Mouse (Mus musculus): Measurements from ENCODE around the gene Edc4. TPM values are rescaled to one million over a fixed set of nuclear protein-coding genes. Genes with fewer than 3 reads are reported as not detected.

The Edc4 gene
- total RNA-seq (2023): 10 to 100 TPM; 75.9 to 79.6 TPM

DNA sequence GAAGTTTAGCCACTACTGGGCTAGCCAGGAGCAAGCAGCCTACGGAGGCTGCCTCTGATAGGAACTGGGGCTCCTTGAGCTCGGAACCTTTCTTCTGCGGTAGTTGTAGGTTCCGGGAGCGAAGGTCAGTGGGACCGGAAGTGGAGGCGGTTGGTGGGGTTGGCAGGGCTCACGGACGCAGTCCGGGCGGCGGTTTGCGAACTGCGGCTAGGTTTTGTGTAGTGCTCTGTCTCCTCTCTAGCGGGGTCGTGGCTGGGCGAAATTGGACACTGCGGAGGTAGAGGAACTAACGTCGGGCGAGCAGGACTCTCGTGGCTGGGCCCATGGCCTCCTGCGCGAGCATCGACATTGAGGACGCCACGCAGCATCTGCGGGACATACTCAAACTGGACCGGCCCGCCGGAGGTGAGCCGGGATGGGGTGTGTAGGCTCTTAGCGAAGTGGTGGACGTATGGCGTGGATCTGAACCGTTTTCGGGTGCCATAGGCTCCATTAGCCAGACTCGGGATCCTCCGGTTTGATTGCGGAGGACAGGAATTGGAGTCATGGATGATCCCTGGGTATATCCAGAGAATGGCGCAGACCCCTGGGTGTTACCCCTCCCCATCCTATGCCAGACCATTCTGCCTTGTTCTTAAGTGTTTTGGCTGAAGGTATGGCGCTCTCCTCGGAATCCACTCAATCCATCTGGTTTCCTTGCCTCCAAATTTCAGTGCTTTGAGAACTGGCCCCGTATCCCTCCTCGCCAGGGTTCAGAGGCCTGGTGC is at the start of gene Edc4:
Gene Edc4 (plus strand): TSS at position 128 of the 767 bp plus-strand sequence.

GRCm38 (mm10) chr8:105853178-105853577 is 27.5 kb upstream of the Edc4 start, which contains the start of gene Cenpt:
Gene Cenpt, minus strand, starts transcription at chr8:105853278.

GRCm38 (mm10) chr8:105854715-105855216 is 25.9 kb upstream of the Edc4 start, which contains the start of gene Thap11:
Gene Thap11, plus strand, starts transcription at chr8:105855132.

GRCm38 (mm10) chr8:105860143-105860981 is 20.3 kb upstream of the Edc4 start, which contains the start of gene Nutf2:
Gene Nutf2, plus strand, starts transcription at chr8:105860580.

DNA sequence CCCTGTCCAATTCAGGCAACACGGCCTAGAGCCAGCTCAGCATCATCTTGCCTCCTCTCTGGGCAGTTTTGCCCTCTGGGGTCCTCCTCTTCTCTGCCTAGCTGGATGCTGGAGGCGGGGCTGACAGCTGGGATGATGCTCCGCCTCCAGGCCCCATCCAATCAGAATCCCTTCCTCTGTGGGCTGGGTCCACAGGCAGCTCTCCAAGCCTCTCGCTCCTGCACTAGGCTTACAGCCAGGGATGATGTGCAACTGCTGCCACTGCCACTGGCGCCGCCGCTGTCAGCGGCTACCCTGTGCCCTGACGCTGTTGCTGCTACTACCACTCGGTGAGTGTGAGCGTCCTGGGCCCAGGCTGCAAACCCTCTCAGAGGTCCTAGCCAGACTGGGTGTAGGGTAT is 12.7 kb downstream of the Edc4 start, which contains the start of gene Nrn1l:
Gene Nrn1l (plus strand): TSS at position 229 of the 400 bp plus-strand sequence.

GRCm38 (mm10) chr8:105900180-105900940 is 19.7 kb downstream of the Edc4 start, which contains the start of gene Pskh1:
Gene Pskh1, plus strand, starts transcription at chr8:105900441.

DNA sequence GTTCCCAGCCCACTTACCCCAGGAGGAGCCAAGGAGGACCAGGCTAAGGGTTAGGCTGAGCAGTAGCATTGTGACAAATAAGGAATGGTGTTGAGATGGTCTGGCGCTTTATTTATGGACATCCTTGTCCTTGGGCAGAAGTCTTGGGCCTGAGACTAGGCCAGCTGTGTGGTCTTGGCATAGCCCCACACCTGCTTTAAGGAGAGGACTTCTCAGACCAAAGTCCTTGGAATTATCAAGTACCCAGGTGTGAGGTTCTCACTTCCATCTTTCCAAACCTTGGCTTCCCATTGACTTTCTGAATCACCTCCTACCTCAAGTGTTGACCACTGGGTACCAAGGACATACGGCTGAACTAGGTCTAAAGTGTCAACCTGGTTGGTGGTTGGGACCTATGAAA is 53.1 kb downstream of the Edc4 start, which contains the start of gene Ctrl:
Gene Ctrl (minus strand): TSS at position 101 of the 400 bp plus-strand sequence.

GRCm38 (mm10) chr8:105938306-105938669 is 57.6 kb downstream of the Edc4 start, which contains the start of gene Psmb10:
Gene Psmb10, minus strand, starts transcription at chr8:105938444.

DNA sequence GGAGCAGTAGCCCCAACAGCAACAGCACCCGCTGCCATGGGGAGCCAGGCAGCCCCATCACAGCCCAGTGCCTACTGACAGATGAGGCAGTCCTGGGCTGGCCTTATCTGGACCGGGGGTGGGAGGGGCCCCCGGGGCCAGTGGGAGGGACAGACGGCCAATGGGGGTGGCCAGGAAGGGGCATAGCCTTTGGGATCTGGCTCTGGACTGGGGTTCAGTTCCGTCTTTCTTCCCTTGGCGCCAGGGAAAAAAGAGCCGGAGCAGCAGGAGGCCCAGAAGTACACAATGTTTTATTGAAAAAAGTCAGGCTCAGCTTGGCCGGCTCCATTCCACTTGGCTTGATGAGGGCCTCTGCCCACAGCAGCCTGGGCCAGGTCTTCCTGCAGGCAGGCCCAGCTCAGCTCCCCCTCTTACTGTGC is 62.6 kb downstream of the Edc4 start, which contains the start of gene Lcat:
Gene Lcat (minus strand): TSS at position 62 of the 419 bp plus-strand sequence.

Other genes with a start within 250 kb of the Edc4 start
- 100 to 1,000 TPM; 182 to 207 TPM for gene Ctcf, start 244.3 kb upstream of the Edc4 start, total RNA-seq (2023)
- not detected for gene Agrp, start 243.5 kb upstream of the Edc4 start, total RNA-seq (2023)
- 100 to 1,000 TPM; 155 to 156 TPM for gene Carmil2, start 194.6 kb upstream of the Edc4 start, total RNA-seq (2023)
- gene Acd, start 179.8 kb upstream of the Edc4 start, total RNA-seq (2023): 10 to 100 TPM; 93.3 to 95.1 TPM
- 10 to 100 TPM; 14.9 to 16.3 TPM for gene Pard6a, start 179.7 kb upstream of the Edc4 start, total RNA-seq (2023)
- not detected for gene 4933405L10Rik, start 173.2 kb upstream of the Edc4 start, total RNA-seq (2023)
- gene Enkd1, start 172.7 kb upstream of the Edc4 start, total RNA-seq (2023): 1 to 10 TPM; 4.2 to 4.3 TPM
- gene Gfod2, start 122.2 kb upstream of the Edc4 start, total RNA-seq (2023): 1 to 10 TPM; 4.1 to 6.5 TPM
- 10 to 100 TPM; 36.8 to 38.6 TPM for gene Ranbp10, start 53.5 kb upstream of the Edc4 start, total RNA-seq (2023)
- gene Tsnaxip1, start 53.1 kb upstream of the Edc4 start, total RNA-seq (2023): 1 to 10 TPM; 1.4 to 1.6 TPM
- 10 to 100 TPM; 17.6 to 18.1 TPM for gene Cenpt, start 27.6 kb upstream of the Edc4 start, total RNA-seq (2023)
- gene Thap11, start 25.7 kb upstream of the Edc4 start, total RNA-seq (2023): 10 to 100 TPM; 17.1 to 19.7 TPM
- 10 to 100 TPM; 17.1 to 31.8 TPM for gene Nutf2, start 20.3 kb upstream of the Edc4 start, total RNA-seq (2023)
- gene Nrn1l, start 12.7 kb downstream of the Edc4 start, total RNA-seq (2023): 1 to 10 TPM in 1 of 2 experiments, not detected in 1; 1.3 TPM
- 10 to 100 TPM; 22.5 to 30.1 TPM for gene Pskh1, start 19.6 kb downstream of the Edc4 start, total RNA-seq (2023)
- 1 to 10 TPM; 2.0 to 3.5 TPM for gene Ctrl, start 53.0 kb downstream of the Edc4 start, total RNA-seq (2023)
- 100 to 1,000 TPM; 141 to 157 TPM for gene Psmb10, start 57.6 kb downstream of the Edc4 start, total RNA-seq (2023)
- under 1 TPM in 1 of 2 experiments, not detected in 1; 0.67 TPM for gene Lcat, start 62.5 kb downstream of the Edc4 start, total RNA-seq (2023)
- 10 to 100 TPM; 13.7 to 16.2 TPM for gene Slc12a4, start 85.2 kb downstream of the Edc4 start, total RNA-seq (2023)
- gene Dpep3, start 98.5 kb downstream of the Edc4 start, total RNA-seq (2023): not detected
- 10 to 100 TPM; 29.8 to 31.5 TPM for gene Dus2, start 110.5 kb downstream of the Edc4 start, total RNA-seq (2023)
- not detected for gene Dpep2nb, start 125.1 kb downstream of the Edc4 start, total RNA-seq (2023)
- gene Ddx28, start 131.0 kb downstream of the Edc4 start, total RNA-seq (2023): 10 to 100 TPM in 1 of 2 experiments, 1 to 10 TPM in 1; 8.0 to 10.7 TPM
- gene Nfatc3, start 178.0 kb downstream of the Edc4 start, total RNA-seq (2023): 100 to 1,000 TPM; 207 to 214 TPM

Measured in B cell, adult 67 days (primary cell).